10 mouse cellular contexts compared by ENCODE assay signal in the genomic region with DNA sequence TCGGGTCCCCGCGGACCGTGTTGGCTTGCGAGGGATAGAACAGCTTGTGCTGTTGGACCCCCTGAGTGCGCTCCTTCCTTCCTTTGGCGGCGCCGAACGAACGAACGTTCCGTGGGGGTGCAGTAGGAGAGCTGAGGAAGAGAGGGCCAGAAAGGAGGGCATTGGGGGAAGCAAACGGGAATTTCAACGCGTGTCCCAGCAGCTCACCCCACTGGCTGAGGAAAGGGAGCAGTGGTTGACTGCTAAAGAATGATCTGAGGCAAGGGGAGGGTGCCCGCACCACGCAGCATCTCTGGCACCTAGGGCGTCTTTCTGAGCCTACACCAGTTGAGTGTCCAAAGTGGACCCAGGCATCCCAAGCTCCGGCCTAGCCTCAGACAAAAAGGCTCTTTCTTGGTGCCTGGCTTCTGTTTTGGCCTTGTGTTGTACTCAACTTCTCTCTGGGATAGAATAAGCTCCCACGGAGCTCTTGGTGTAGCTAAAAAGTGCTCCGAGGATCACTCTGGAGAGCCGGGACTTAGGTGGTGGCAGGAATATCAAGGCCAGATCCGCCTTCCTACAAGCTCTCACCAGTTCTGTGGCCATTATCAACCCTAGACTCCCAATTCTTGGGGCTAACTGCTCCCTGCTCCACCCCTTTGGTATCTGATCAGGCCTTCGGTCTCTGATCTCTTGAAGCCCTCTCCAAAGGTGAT. TPM values are rescaled to one million over a fixed set of nuclear protein-coding genes. Genes with fewer than 3 reads are reported as not detected.
DNase-seq lines count a peak whose midpoint lies in the region; ATAC-seq lines count a peak whose summit lies in the region.
"Had no signal": no experiment of that assay in that cellular context is flagged by ENCODE, and none has a peak within 500 bp of the region (broad histone marks: within the 10 kb centered on the region; RNA-seq: fewer than 3 reads in every experiment).

No protein-coding gene starts in this region.

- peak overlapping the region; percentile 93 for H3K9ac ChIP-seq in heart, embryonic 13.5 days
- peak overlapping the region; percentile 53 for H3K9ac ChIP-seq in hindbrain, embryonic 12.5 days
- H3K9ac ChIP-seq in midbrain, embryonic 13.5 days (replicated peaks): 0 out of 2 replicates have a peak overlapping the region, but pooled peaks have one; percentile 14

- H3K4me2 ChIP-seq in heart, embryonic 13.5 days: peak overlapping the region; percentile 78
- H3K4me2 ChIP-seq in hindbrain, embryonic 12.5 days (replicated peaks): peak overlapping the region; percentile 84
- peak overlapping the region; percentile 72 for H3K4me2 ChIP-seq in midbrain, embryonic 13.5 days (replicated peaks)

- 0 out of 2 replicates have a peak, but pooled peaks cover 5% of the 10 kb centered on the region for H3K36me3 ChIP-seq in heart, embryonic 13.5 days
- no peaks in the 10 kb centered on the region for H3K36me3 ChIP-seq in embryonic facial prominence, embryonic 10.5 days (replicated peaks)
- no peaks in the 10 kb centered on the region for H3K36me3 ChIP-seq in hindbrain, embryonic 12.5 days
- H3K36me3 ChIP-seq in midbrain, embryonic 13.5 days: no peaks in the 10 kb centered on the region

- H3K4me3 ChIP-seq in heart, embryonic 13.5 days: peak overlapping the region; percentile 66
- peak overlapping the region; percentile 60 for H3K4me3 ChIP-seq in embryonic facial prominence, embryonic 10.5 days
- peak overlapping the region; percentile 49 for H3K4me3 ChIP-seq in hindbrain, embryonic 12.5 days
- H3K4me3 ChIP-seq in midbrain, embryonic 13.5 days (replicated peaks): peak overlapping the region; percentile 44

- no peak for DNase-seq in heart, postnatal 25 days (ENCODE audit: low spot score)
- DNase-seq in embryonic facial prominence, embryonic 10.5 days (ENCODE audit: low spot score): peak; percentile 25
- DNase-seq in urinary bladder, adult 2 months (ENCODE audit: low spot score): no peak
- DNase-seq in gastrocnemius, postnatal 25 days: no peak
- no peak for DNase-seq in layer of hippocampus, adult 11-12 months (ENCODE audit: low spot score)
- DNase-seq: adrenal gland, adult 2 months had no signal

- peak overlapping the region; percentile 93 for H3K27ac ChIP-seq in heart, embryonic 13.5 days (replicated peaks)
- 0 out of 2 replicates have a peak overlapping the region, but pooled peaks have one; percentile 3 for H3K27ac ChIP-seq in embryonic facial prominence, embryonic 10.5 days (replicated peaks)
- 0 out of 2 replicates have a peak overlapping the region, but pooled peaks have one; percentile 48 for H3K27ac ChIP-seq in hindbrain, embryonic 12.5 days
- no peak overlapping the region for H3K27ac ChIP-seq in midbrain, embryonic 13.5 days

- H3K9me3 ChIP-seq in heart, embryonic 13.5 days: no peaks in the 10 kb centered on the region
- no peaks in the 10 kb centered on the region for H3K9me3 ChIP-seq in embryonic facial prominence, embryonic 10.5 days
- H3K9me3 ChIP-seq in hindbrain, embryonic 12.5 days (replicated peaks): no peaks in the 10 kb centered on the region
- H3K9me3 ChIP-seq in midbrain, embryonic 13.5 days: no peaks in the 10 kb centered on the region

- no peak for ATAC-seq in heart, embryonic 13.5 days (ENCODE audit: extremely low read depth, insufficient number of reproducible peaks, low FRiP score, low TSS enrichment)
- no peak for ATAC-seq in hindbrain, embryonic 12.5 days (ENCODE audit: low FRiP score)
- ATAC-seq in midbrain, embryonic 13.5 days: no peak

- 5% methylated on average over 18 of the region's 25 CpGs for WGBS in heart, embryonic 13.5 days
- 4% methylated on average over 25 of the region's 25 CpGs for WGBS in embryonic facial prominence, embryonic 10.5 days
- WGBS in hindbrain, embryonic 12.5 days: 5% methylated on average over 25 of the region's 25 CpGs
- 5% methylated on average over 25 of the region's 25 CpGs for WGBS in midbrain, embryonic 13.5 days

- H3K27me3 ChIP-seq in heart, embryonic 13.5 days (replicated peaks): peaks cover 98% of the 10 kb centered on the region
- H3K27me3 ChIP-seq in embryonic facial prominence, embryonic 10.5 days (replicated peaks; ENCODE audit: low read depth, poor library complexity, severe bottlenecking): peaks cover 100% of the 10 kb centered on the region
- H3K27me3 ChIP-seq in hindbrain, embryonic 12.5 days: peaks cover 99% of the 10 kb centered on the region
- peaks cover 98% of the 10 kb centered on the region for H3K27me3 ChIP-seq in midbrain, embryonic 13.5 days

- intact Hi-C loops in heart, postnatal 25 days (cut with DNase I): loop anchor here (5.0 kb wide), 1 partner anchor 66 kb away; the partner anchor contains the start of genes Mrpl36 and Ndufs6

- H3K4me1 ChIP-seq in heart, embryonic 13.5 days: peaks cover 48% of the 10 kb centered on the region
- H3K4me1 ChIP-seq in embryonic facial prominence, embryonic 10.5 days: peaks cover 55% of the 10 kb centered on the region
- peaks cover 36% of the 10 kb centered on the region for H3K4me1 ChIP-seq in hindbrain, embryonic 12.5 days
- peaks cover 43% of the 10 kb centered on the region for H3K4me1 ChIP-seq in midbrain, embryonic 13.5 days (replicated peaks)

RNA-seq across cellular contexts. Expression of gene Irx4, which starts 0.9 kb away (rescaled TPM):
- polyA plus RNA-seq in heart, embryonic 13.5 days (2015; fragmentation: Nextera tagmentation; extraction: Ambion mirVana): 45.9 and 50.1 TPM in 2 replicates
- total RNA-seq in heart, postnatal 25 days (2021): 10 to 100 TPM; 26.0 to 27.0 TPM
- 3.8 and 4.1 TPM in 2 replicates for polyA plus RNA-seq in embryonic facial prominence, embryonic 10.5 days (2016; fragmentation: Nextera tagmentation; extraction: Ambion mirVana)
- polyA plus RNA-seq in hindbrain, embryonic 12.5 days (2016; fragmentation: Nextera tagmentation; extraction: Ambion mirVana): 7.6 and 8.7 TPM in 2 replicates
- polyA plus RNA-seq in midbrain, embryonic 13.5 days (2015; fragmentation: Nextera tagmentation; extraction: Ambion mirVana): 1.2 and 1.5 TPM in 2 replicates
- polyA plus RNA-seq in urinary bladder, adult 2 months (2012; rRNA removed): not detected in 2 replicates
- not detected for total RNA-seq in gastrocnemius, postnatal 25 days (2021)
- total RNA-seq: adrenal gland, adult 2 months; left cerebral cortex, adult 8-10 months had no signal
- polyA plus RNA-seq: adrenal gland, adult 2 months had no signal

Comparison
In these comparisons a context has a peak if more than half of its experiments do, and no peak if none do; other contexts are left out.
1. H3K9ac ChIP-seq: peak in every context shown above with its lines; median percentile 93 in heart, embryonic 13.5 days; 53 in hindbrain, embryonic 12.5 days; 14 in midbrain, embryonic 13.5 days.